Mouse (Mus musculus): ENCODE data around the gene Dnajc21.
"Not testable (repeated sequence)": the region's sequence is repeated elsewhere in the genome, so short reads cannot be mapped to it uniquely, and the experiment has no call there.

The Dnajc21 gene

DNA sequence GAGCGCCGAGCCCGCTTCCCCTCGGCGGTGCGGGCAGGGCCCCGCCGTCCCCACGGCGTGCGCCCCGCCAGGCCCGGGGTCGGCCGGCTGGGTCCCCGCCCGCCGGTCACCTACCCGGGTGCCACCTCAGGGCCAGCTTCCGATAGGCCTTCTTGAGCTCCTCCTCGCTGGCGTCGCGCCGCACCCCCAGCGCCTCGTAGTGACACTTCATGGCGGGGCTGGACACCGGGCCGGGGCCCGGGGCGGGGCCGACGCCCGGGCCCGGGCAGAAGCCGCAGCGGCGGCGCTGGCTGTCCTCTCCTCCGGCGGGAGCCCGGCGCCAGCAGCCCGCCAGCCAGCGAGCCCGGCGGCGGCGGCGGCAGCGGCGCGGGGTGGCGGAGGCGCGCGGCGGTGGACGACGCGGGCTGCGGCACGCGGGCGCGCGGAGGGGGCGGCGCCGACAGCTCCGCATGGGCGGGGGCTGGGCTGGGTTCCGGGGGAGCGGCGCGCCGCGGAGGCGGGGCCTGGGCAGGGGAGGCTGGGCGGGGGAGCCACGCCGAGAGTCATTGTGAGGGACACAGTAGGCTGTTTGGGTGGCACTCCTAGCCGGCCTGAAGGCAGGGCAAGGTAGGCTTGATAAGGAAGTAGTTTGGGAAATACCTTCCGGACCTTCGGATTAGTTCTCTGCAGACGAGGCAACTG, at the start of gene Dnajc21:
Dnajc21 (minus strand) TSS at position 366 of the 681 bp plus-strand sequence.
- peak; percentile 85 to 87 for DNase-seq

DNA sequence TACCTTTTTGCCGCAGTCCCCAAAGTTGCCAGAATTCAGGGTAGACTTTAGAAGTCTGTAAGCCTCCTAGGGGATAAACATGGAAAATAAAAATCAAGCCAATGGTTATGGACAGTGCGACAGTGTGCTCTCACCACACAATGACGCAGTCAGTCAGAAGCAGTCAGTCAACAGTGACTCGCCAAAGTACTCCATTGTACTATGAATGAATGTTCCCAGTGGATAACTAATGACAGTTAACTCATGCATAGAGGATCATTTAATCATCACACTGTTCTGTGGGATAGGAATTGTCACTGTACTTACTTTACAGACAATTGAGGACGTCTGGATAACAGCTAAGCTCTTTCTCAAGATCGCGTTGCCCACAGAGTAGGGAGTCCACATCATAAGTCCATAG, 44.9 kb upstream of the Dnajc21 start:
- no peak for DNase-seq

DNA sequence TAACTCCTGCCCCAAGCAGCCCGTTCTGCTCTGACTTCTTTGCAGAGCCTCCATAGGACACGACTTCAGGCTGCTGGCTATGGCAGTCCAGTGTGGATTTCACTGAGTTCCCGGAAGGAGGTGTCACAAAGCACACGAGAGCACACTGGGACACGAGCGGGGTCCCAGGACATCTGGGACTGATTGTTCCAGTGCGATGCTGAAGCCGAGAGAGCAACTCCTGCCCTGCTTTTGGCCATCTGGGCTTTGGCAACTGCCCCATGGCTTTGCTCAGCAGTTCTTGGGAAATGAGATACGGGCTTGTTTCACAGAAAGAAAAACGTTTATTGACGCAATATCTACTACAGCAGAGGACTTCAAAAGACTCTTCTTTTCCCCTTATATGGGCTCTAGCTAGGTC, 35.8 kb upstream of the Dnajc21 start:
- no peak for DNase-seq

DNA sequence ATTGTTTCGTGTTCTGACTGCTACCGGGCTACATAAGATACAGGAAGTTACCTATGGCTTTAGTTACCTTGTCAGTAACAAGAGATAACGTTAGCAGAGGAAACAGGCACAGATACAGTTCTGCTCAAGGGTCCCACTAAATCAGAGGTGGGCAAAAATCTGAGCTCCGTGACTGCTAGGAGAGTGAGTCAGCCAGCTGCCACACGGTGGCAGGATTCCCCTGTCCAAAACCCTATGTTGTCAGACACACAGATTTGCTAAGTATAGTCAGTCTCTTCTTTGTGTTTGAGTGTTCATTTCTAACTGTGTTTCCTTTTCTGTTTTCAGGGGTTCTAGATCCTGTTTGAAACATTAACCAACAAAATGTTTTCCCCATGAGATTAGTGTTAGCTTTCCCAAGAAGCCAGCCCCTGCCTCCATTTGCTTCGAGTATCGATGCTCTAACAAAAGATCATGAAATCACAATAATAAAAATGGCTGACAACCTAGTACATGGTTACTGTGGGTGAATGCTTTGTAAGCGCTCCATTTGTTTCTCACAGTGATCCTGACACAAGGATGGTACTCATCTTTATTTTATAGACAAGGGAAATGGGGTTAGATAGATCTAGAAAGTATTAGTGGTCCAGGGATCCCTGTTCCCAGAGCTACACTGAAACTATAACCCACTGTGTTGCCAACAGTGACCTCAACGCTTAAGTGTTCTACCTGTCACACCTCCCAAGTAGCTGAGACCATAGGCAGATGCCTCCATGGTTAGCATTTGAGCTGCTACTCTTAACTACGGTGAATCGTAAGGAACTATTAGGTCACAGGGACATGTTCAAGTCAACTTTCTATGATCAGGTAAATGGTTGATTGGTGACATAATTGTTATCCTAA, 30.8 kb upstream of the Dnajc21 start:
- DNase-seq = no peak

GRCm38 (mm10) chr15:10500035-10500434, 29.7 kb upstream of the Dnajc21 start:
- no peak for DNase-seq

DNA sequence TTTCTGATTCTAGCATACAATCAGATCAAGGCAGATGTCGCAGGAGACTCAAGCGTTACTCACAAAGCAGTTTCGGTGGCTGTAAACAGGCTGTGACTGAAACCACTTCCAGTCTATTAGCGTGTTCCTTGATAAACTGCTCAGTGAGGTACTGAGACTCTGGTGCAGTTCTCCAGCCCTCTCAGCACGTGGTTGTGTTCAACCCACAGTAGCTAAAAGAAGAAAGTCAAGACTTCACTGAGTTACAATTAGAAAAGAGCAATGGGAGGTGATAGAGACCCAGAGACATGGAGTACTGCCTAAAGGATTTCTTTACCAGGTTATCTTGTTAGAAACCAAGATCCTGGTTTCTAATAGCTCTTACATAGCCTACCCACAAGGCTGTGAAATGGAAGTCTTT, 29.3 kb upstream of the Dnajc21 start:
- DNase-seq = no peak

DNA sequence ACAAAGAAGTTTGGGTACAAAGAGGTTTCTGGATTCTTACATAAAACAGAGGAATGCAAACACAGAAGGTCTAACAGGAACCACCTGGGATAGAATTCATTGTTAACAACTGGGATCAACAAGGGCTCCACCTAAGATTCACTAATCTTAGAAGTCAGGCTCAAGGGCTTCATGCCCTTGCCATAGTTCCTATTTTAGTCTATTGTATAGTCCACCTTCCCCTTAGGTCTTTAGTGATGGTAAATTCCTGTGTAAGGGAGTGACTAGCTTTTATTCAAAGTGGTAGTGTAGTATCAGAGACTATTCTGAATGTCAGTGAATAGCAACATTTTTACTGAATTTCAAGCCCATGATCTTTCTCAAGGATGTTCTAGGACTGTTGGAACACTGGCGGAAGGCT, 26.4 kb upstream of the Dnajc21 start:
- not testable (repeated sequence) for DNase-seq

GRCm38 (mm10) chr15:10495944-10496343, 25.6 kb upstream of the Dnajc21 start:
- DNase-seq = no peak

- no peak for DNase-seq
Measured at GRCm38 (mm10) chr15:10490101-10490500, 19.8 kb upstream of the Dnajc21 start.

- no peak for DNase-seq
Measured at GRCm38 (mm10) chr15:10487246-10487645, 16.9 kb upstream of the Dnajc21 start.

- DNase-seq = no peak
Measured at GRCm38 (mm10) chr15:10486365-10486839, 16.1 kb upstream of the Dnajc21 start.

- DNase-seq = peak; percentile 90 to 91
Measured at GRCm38 (mm10) chr15:10485484-10486364, 15.4 kb upstream of the Dnajc21 start, which contains the start of the genes Brix1 and Rad1. TSS of gene Brix1 (minus strand) at chr15:10485947. TSS of gene Rad1 (plus strand) at chr15:10486018.

- DNase-seq = no peak
Measured at GRCm38 (mm10) chr15:10470941-10471340, 625 bp upstream of the Dnajc21 start.

GRCm38 (mm10) chr15:10469641-10470150, 620 bp downstream of the Dnajc21 start:
- no peak for DNase-seq

GRCm38 (mm10) chr15:10468761-10469160, 1.6 kb downstream of the Dnajc21 start:
- no peak for DNase-seq

GRCm38 (mm10) chr15:10464678-10465077, 5.6 kb downstream of the Dnajc21 start:
- DNase-seq = no peak

DNA sequence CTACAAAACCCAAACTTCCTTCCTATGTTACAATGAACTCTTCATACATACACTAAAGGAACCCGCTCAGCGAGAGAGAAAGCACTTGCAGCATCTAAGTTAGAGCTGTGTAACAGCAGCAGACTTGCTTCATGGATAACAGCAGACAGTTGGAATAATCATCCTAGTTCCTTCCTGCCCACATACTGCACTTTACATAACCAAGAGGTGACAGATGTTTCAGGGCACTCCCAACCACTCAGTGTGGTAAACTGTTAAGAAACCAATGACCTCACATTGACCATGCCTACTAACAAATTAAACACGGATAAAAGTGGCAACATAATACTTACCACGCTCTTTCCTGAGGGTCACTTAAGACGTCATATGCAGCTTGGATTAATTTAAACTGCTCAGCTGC, 6.8 kb downstream of the Dnajc21 start:
- no peak for DNase-seq

GRCm38 (mm10) chr15:10460986-10461385, 9.3 kb downstream of the Dnajc21 start:
- no peak for DNase-seq

GRCm38 (mm10) chr15:10447102-10447501, 23.2 kb downstream of the Dnajc21 start:
- no peak for DNase-seq

GRCm38 (mm10) chr15:10442275-10442674, 28.0 kb downstream of the Dnajc21 start:
- DNase-seq = no peak

DNA sequence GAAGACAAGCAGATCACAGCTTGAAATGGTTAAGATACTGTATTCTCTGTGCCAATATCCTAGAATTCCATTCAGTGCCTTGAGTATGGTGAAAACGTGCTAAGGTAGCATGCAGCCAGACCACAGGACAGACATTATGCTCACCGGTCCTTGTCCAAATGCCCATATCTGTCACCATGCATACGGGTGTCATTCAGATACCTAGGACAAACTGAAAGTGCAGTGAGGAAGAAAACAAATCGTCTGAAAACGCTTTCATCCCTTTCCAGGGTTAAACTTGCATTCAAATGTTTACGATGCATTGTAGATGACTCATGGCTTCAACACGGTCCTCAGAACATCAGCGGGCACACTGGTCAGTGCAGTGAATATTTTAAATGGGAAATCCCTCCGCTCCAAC, 28.8 kb downstream of the Dnajc21 start:
- DNase-seq = no peak

DNA sequence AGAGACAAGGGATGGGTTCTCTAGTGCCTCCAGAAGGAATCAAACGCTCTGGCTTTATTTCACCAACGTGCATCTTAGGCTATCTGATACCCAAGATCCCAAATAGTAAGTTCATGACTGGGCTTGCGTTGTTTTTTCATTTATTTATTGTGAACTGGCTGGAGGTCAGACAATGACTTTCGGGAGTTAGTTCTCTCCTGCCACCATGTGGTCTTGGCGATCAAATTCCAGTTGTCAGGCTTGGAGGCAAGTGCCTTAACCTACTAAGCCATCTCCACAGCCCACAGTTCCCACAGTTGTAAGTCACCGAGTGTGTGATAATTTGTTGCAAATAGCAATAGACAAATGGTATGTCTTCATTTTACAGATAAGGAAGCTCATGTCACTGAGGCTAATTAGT, 30.4 kb downstream of the Dnajc21 start:
- DNase-seq = no peak

GRCm38 (mm10) chr15:10436893-10437292, 33.4 kb downstream of the Dnajc21 start:
- DNase-seq = no peak
